Mouse (Mus musculus) B cell, adult (primary cell): ENCODE results near the gene Asap2. TPM values are rescaled to one million over a fixed set of nuclear protein-coding genes. Genes with fewer than 3 reads are reported as not detected.

Source experiments
- total RNA-seq: library from RNA; stranded (reverse); gene quantifications from 4 replicates; pipeline ENCODE4 v1.2.4, GENCODE M21; 2023; ENCODE audit not compliant: inconsistent age

Gene Asap2
- 5.0 to 9.2 TPM (median 6.2 TPM) in 4 replicates for total RNA-seq

GRCm38 (mm10) chr12:20990132-20990531, at the start of gene Asap2:
TSS of gene Asap2 (plus strand) at chr12:20990459.

GRCm38 (mm10) chr12:21284761-21285441, 294.6 kb downstream of the Asap2 start, which contains the start of gene Cpsf3:
TSS of gene Cpsf3 (plus strand) at chr12:21285391.

DNA sequence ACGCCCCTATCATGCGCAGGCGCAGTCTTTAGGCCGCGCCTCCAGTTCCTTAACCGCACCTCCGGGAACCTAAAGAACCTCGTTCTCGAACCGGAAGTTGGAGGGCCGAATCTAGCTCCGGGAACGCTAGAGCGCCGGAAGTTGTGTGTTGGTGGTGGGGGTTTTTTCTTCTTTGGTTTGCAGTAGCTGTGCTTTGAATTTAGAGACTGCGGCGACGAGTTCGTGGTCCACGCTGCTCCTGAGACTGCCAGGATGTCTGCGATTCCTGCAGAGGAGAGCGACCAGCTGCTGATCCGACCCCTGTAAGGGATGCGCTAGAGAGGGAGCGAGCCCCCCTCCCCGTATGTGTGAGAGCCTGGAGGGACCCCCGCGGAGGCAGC, 296.0 kb downstream of the Asap2 start, which contains the start of gene Itgb1bp1:
Gene Itgb1bp1, minus strand, starts transcription at position 42 of the 380 bp plus-strand sequence.

GRCm38 (mm10) chr12:21315923-21316868, 325.9 kb downstream of the Asap2 start, which contains the start of gene Iah1:
TSS of gene Iah1 (plus strand) at chr12:21316389.

